Mouse (Mus musculus) liver, embryonic 14.5 days (tissue): Measurements from ENCODE around the gene Pam.

Experiments
- CTCF ChIP-seq: IDR thresholded peaks from 2 replicates; pipeline ENCODE4 v1.5.1; 2016; ENCODE audit warnings: antibody characterized with exemption, low read depth, control low read depth
- EP300 ChIP-seq: IDR thresholded peaks from 2 replicates; pipeline ENCODE4 v1.6.1; 2016; ENCODE audit warnings: antibody characterized with exemption, low read depth

DNA sequence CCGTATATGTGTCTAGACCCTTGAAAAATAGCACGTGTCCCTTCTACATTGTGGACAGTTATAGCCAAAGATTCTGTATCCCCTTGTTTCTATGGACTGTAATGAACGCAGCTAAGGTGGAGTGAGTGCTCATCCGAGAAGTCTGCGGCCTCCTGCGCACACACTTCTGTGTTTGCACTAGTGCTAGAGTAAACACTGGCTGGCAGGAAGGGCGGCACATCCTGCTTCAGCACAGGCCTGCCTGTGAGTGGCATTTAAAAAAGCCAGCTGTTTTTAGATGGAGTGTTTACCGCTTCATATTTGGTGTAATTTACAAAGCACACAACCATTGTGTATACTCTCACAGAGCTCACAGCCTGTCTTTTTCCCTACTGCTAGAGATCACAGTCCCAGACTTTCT is 177.0 kb downstream of the Pam start:
- TF ChIP-seq CTCF (no peak), EP300 (no peak)
